Comparison of ENCODE assay signal across 24 mouse cellular contexts in genomic region chr1:58275879-58276278, GRCm38 (mm10). TPM values are rescaled to one million over a fixed set of nuclear protein-coding genes. Genes with fewer than 3 reads are reported as not detected.
A peak's percentile ranks its signal among the peaks of the same experiment; 100 is the strongest.
DNase-seq lines count a peak whose midpoint lies in the region; ATAC-seq and TF ChIP-seq lines count a peak whose summit lies in the region.
"Had no signal": no experiment of that assay in that cellular context is flagged by ENCODE, and none has a peak within 500 bp of the region (broad histone marks: within the 10 kb centered on the region; RNA-seq: fewer than 3 reads in every experiment).

No protein-coding gene starts in this region.

- peak; percentile 42 for DNase-seq in hindbrain, embryonic 10.5 days (ENCODE audit: low spot score)
- DNase-seq in hindbrain, embryonic 14.5 days (ENCODE audit: low spot score): no peak
- peak; percentile 37 for DNase-seq in ES-CJ7 (ENCODE audit: low read depth, low spot score)
- no peak for DNase-seq in gastrocnemius, adult 2 months
- DNase-seq in left cerebral cortex, postnatal 14 days (ENCODE audit: low spot score in 2 of 2): no peak
- no peak for DNase-seq in yolk sac, embryonic 10.5 days (ENCODE audit: low spot score)
- DNase-seq: adrenal gland, postnatal 10 days; cerebellum, adult 11 months; cerebellum, postnatal 36 days; forebrain, postnatal 0 days; gastrocnemius, postnatal 10 days; kidney, postnatal 10 days; layer of hippocampus, adult 9-11 months; liver; liver, postnatal 0 days; lung, postnatal 36 days; thymus, postnatal 36 days had no signal

- TF ChIP-seq CTCF in gastrocnemius, adult 2 months (IDR thresholded peaks at IDR 0.05): no peak

- ATAC-seq in hindbrain, embryonic 14.5 days (ENCODE audit: low FRiP score): no peak
- ATAC-seq in common myeloid progenitor, adult 5-6 weeks (replicated peaks; ENCODE audit: low read depth, poor library complexity, severe bottlenecking): peak; percentile 60
- 0 out of 2 replicates have a peak, but pooled peaks have one; percentile 50 for ATAC-seq in embryonic facial prominence, embryonic 13.5 days (ENCODE audit: insufficient number of reproducible peaks, insufficient read depth, low FRiP score, low TSS enrichment, low read depth)
- ATAC-seq: forebrain, postnatal 0 days; liver, postnatal 0 days had no signal

- H3K4me2 ChIP-seq in hindbrain, embryonic 14.5 days (replicated peaks): no peak overlapping the region
- H3K4me2 ChIP-seq in embryonic facial prominence, embryonic 13.5 days: no peak overlapping the region
- H3K4me2 ChIP-seq: hindbrain, embryonic 12.5 days; midbrain, embryonic 11.5 days; neural tube, embryonic 13.5 days had no signal

- no peaks in the 10 kb centered on the region for H3K27me3 ChIP-seq in hindbrain, embryonic 10.5 days (ENCODE audit: insufficient read depth, poor library complexity, severe bottlenecking)
- no peaks in the 10 kb centered on the region for H3K27me3 ChIP-seq in hindbrain, embryonic 14.5 days (ENCODE audit: control insufficient read depth, insufficient read depth, low read length)
- no peaks in the 10 kb centered on the region for H3K27me3 ChIP-seq in embryonic facial prominence, embryonic 13.5 days
- H3K27me3 ChIP-seq: hindbrain, embryonic 12.5 days; neural tube, embryonic 13.5 days had no signal

- H3K4me3 ChIP-seq in hindbrain, embryonic 10.5 days: no peak overlapping the region
- no peak overlapping the region for H3K4me3 ChIP-seq in hindbrain, embryonic 14.5 days (replicated peaks; ENCODE audit: low read length)
- no peak overlapping the region for H3K4me3 ChIP-seq in embryonic facial prominence, embryonic 13.5 days
- no peak overlapping the region for H3K4me3 ChIP-seq in gastrocnemius, adult 2 months
- H3K4me3 ChIP-seq: hindbrain, embryonic 12.5 days; neural tube, embryonic 13.5 days had no signal

- no peaks in the 10 kb centered on the region for H3K9me3 ChIP-seq in hindbrain, embryonic 10.5 days
- H3K9me3 ChIP-seq in hindbrain, embryonic 14.5 days (ENCODE audit: control insufficient read depth, low read length): no peaks in the 10 kb centered on the region
- no peaks in the 10 kb centered on the region for H3K9me3 ChIP-seq in embryonic facial prominence, embryonic 13.5 days
- H3K9me3 ChIP-seq: hindbrain, embryonic 12.5 days; neural tube, embryonic 13.5 days had no signal

- H3K36me3 ChIP-seq in hindbrain, embryonic 10.5 days: no peaks in the 10 kb centered on the region
- no peaks in the 10 kb centered on the region for H3K36me3 ChIP-seq in hindbrain, embryonic 14.5 days (replicated peaks; ENCODE audit: control insufficient read depth, insufficient read depth)
- H3K36me3 ChIP-seq in embryonic facial prominence, embryonic 13.5 days: no peaks in the 10 kb centered on the region
- H3K36me3 ChIP-seq: hindbrain, embryonic 12.5 days; neural tube, embryonic 13.5 days had no signal

- H3K4me1 ChIP-seq in hindbrain, embryonic 10.5 days (replicated peaks): peaks cover 21% of the 10 kb centered on the region
- H3K4me1 ChIP-seq in hindbrain, embryonic 14.5 days (replicated peaks; ENCODE audit: control insufficient read depth, insufficient read depth, low read length): no peaks in the 10 kb centered on the region
- peaks cover 24% of the 10 kb centered on the region for H3K4me1 ChIP-seq in embryonic facial prominence, embryonic 13.5 days
- H3K4me1 ChIP-seq: hindbrain, embryonic 12.5 days; neural tube, embryonic 13.5 days had no signal

- no peak overlapping the region for H3K9ac ChIP-seq in hindbrain, embryonic 14.5 days
- no peak overlapping the region for H3K9ac ChIP-seq in embryonic facial prominence, embryonic 13.5 days
- H3K9ac ChIP-seq: forebrain, postnatal 0 days; hindbrain, embryonic 12.5 days; liver, postnatal 0 days; neural tube, embryonic 13.5 days had no signal

- peak overlapping the region; percentile 45 for H3K27ac ChIP-seq in hindbrain, embryonic 10.5 days
- no peak overlapping the region for H3K27ac ChIP-seq in hindbrain, embryonic 14.5 days
- no peak overlapping the region for H3K27ac ChIP-seq in embryonic facial prominence, embryonic 13.5 days
- no peak overlapping the region for H3K27ac ChIP-seq in gastrocnemius, adult 2 months
- H3K27ac ChIP-seq: hindbrain, embryonic 12.5 days; neural tube, embryonic 13.5 days had no signal

- intact Hi-C loops in gastrocnemius, adult 2 months (cut with DNase I): no loop called here
- intact Hi-C loops in left cerebral cortex, postnatal 14 days (cut with DNase I): no loop called here

- WGBS in hindbrain, embryonic 10.5 days: 19% methylated on average over 9 of the region's 9 CpGs
- 22% methylated on average over 9 of the region's 9 CpGs for WGBS in hindbrain, embryonic 14.5 days
- 25% methylated on average over 9 of the region's 9 CpGs for WGBS in embryonic facial prominence, embryonic 13.5 days

RNA-seq across cellular contexts. Expression of gene Aox2, which starts 2.2 kb away (rescaled TPM):
- 0.05 TPM in 1 of 2 replicates, not detected in the other for polyA plus RNA-seq in hindbrain, embryonic 10.5 days (2016; fragmentation: Nextera tagmentation; extraction: Ambion mirVana)
- polyA plus RNA-seq in hindbrain, embryonic 14.5 days (2014; fragmentation: Nextera tagmentation; extraction: Ambion mirVana): 0.05 TPM in 1 of 2 replicates, not detected in the other
- total RNA-seq in common myeloid progenitor, adult 5-6 weeks (2017): 0.09 TPM in 1 of 2 replicates, not detected in the other
- 0.34 and 0.44 TPM in 2 replicates for polyA plus RNA-seq in embryonic facial prominence, embryonic 13.5 days (2015; fragmentation: Nextera tagmentation; extraction: Ambion mirVana)
- under 1 TPM; 0.10 to 0.11 TPM for total RNA-seq in gastrocnemius, adult 2 months (2021)
- under 1 TPM; 0.07 to 0.13 TPM for total RNA-seq in left cerebral cortex, postnatal 14 days (2021)
- polyA plus RNA-seq: C2C12; forebrain, postnatal 0 days; heart, embryonic 14.5 days; midbrain, embryonic 11.5 days had no signal

Comparison
In these comparisons a context has a peak if more than half of its experiments do, and no peak if none do; other contexts are left out.
1. DNase-seq: peak in hindbrain, embryonic 10.5 days (single experiment) and ES-CJ7 (single experiment); none in hindbrain, embryonic 14.5 days (single experiment), gastrocnemius, adult 2 months (single experiment), left cerebral cortex, postnatal 14 days (0 of 2) and yolk sac, embryonic 10.5 days (single experiment).